Mouse (Mus musculus) activated CD4-positive, CD25-positive, alpha-beta regulatory T cell (primary cell): ENCODE results near the gene Hc. TPM values are rescaled to one million over a fixed set of nuclear protein-coding genes. Genes with fewer than 3 reads are reported as not detected.

Experiments used
- polyA plus RNA-seq, 2 experiments: library from polyadenylated mRNA; unstranded; fragments of 100-300 nt; shearing (Covaris generic); gene quantifications; one replicate each; pipeline ENCODE4 v1.2.1; 2017

Gene Hc
- polyA plus RNA-seq, result under 1 TPM; 0.12 to 0.58 TPM

GRCm38 (mm10) chr2:35061338-35061737 lies at the start of gene Hc:
Gene Hc, minus strand, starts transcription at chr2:35061438.

GRCm38 (mm10) chr2:35109141-35109923 lies 48.1 kb upstream of the Hc start, which contains the start of gene Cntrl:
Gene Cntrl, plus strand, starts transcription at chr2:35109492.

GRCm38 (mm10) chr2:35101443-35101842 lies 40.2 kb upstream of the Hc start, which contains the start of gene AI182371:
Gene AI182371, minus strand, starts transcription at chr2:35101543.

GRCm38 (mm10) chr2:34961481-34962036 lies 99.7 kb downstream of the Hc start, which contains the start of gene Traf1:
Gene Traf1, minus strand, starts transcription at chr2:34961772.

Other genes starting within 250 kb of the Hc start
- gene Fbxw2, start 235.1 kb downstream of the Hc start, polyA plus RNA-seq, result 100 to 1,000 TPM; 146 to 147 TPM
- gene Gm34653, start 228.4 kb downstream of the Hc start, polyA plus RNA-seq, result under 1 TPM in 1 of 2 experiments, not detected in 1; 0.14 TPM
- gene Cutal, start 187.0 kb downstream of the Hc start, polyA plus RNA-seq, result under 1 TPM in 1 of 2 experiments, not detected in 1; 0.36 TPM
- gene Psmd5, start 186.5 kb downstream of the Hc start, polyA plus RNA-seq, result 10 to 100 TPM; 78.3 to 90.2 TPM
- 1 to 10 TPM; 1.5 to 2.2 TPM for gene Phf19, start 147.4 kb downstream of the Hc start, polyA plus RNA-seq
- gene Traf1, start 99.7 kb downstream of the Hc start, polyA plus RNA-seq, result 100 to 1,000 TPM; 157 to 372 TPM
- 1 to 10 TPM; 1.5 to 2.9 TPM for gene AI182371, start 40.1 kb upstream of the Hc start, polyA plus RNA-seq
- 10 to 100 TPM; 93.9 to 97.0 TPM for gene Cntrl, start 48.1 kb upstream of the Hc start, polyA plus RNA-seq
- gene Rab14, start 139.7 kb upstream of the Hc start, polyA plus RNA-seq, result 100 to 1,000 TPM; 165 to 198 TPM
- 10 to 100 TPM; 37.6 to 56.7 TPM for gene Gsn, start 194.9 kb upstream of the Hc start, polyA plus RNA-seq